Mouse (Mus musculus) 3T3-L1 (cell line): ENCODE results near the gene Acp4.
"Not testable (repeated sequence)": the region's sequence is repeated elsewhere in the genome, so short reads cannot be mapped to it uniquely, and the experiment has no call there.

Source experiments
- DNase-seq: peaks from one replicate; pipeline ENCODE4 v3.0.0-alpha.2; 2015; ENCODE audit warnings: low read depth, low spot score

Gene Acp4

DNA sequence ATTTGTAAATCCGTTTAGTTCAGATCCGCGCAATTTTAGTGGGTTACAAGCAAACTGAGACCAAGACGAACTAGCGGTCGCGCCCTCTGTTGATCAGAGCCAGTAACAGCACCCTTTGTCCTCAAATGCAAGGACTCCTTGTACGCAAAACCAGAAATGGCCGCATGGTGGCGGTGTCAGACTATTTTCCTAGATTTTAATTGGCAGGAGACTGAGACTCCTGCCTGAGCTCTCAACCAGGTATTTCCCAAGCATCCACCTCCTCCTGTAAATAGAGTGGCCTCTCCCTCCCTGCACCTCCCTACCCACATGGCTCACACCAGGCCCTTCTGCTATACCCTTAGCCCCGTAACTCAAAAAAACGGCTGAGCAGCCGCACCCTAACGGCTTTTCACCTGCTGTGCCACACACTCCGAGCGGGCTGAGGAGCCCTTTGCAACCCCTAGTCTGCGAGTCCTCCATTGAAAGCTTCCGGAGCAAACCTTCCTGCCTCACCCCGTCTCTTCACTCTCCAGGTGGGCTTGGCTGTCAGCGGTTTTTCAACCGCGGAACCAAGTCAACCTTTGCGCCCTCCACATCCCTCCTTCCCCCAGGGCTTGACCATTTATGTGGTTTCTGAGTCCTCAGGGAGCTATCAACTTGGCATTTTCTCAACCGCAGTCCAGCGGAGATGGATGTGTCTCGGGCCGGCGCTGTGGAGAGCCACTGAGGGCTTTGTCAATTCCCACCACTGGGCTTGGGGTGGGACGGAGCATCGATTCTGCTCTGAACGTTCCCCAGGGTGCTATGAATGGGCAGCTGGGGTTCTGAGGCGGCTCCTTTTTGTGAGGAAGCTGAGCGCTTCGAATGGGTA lies 5.8 kb upstream of the Acp4 start:
- peak; percentile 93 for DNase-seq

DNA sequence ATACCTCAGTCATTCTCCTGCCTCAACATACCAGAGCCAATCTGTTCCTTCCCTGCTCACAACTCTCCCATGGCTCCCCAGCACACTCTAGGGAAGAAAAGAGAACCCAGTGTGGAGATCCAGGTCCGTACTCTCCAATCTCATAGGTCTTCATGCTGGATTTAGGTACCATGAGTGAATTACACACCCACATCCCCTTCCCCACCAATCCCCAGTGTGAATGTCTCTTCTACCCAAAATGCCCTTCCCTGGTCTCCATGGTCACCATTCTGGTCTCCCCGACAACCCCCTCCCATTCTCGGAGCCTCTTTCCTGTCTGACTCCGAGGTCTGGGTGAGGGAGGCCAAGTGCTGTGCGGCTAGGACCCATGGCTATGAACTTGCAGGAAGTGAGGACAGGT lies 4.0 kb upstream of the Acp4 start, which contains the start of gene Gm15517:
Gm15517 (plus strand) TSS at position 301 of the 400 bp plus-strand sequence.
- no peak for DNase-seq

DNA sequence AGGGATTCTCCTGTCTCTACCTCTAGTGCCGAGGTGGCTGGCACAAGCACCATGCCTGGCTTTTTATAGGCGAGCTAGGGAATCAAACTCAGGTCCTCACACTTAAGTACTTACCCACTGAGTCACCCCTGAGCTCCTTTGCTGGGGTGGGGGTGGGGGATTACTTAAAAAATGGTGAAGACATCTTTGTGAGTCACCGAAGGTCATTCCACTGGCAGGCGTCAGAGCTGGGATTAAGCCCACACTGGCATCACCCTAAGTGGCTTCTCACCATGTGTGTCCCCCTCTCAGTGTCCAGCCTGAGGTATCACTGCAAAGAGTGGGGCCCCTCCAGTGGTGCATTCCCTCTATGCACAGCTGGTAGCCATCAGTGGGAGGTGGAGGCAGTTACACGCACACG lies 3.2 kb upstream of the Acp4 start:
- DNase-seq = peak; percentile 26

DNA sequence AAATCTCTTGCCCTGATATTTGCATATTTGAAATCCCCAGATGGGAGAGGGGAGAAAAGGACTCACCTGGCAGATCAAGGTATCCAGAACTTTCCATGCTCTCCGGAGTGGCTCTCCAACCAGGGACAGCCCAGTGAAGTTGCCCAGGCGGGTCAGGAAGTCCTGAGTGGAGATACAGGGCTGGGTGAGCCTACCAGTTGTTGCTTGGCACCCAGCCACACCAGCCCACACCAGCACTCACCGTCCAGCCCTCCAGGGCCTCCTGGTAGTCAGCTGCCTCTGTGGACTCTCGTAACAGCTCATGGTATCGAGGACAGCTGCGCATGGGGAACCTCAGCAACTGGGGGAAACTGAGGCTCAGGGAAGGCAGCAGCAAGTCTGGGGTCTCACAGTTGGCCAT lies 2.2 kb downstream of the Acp4 start:
- DNase-seq = no peak

DNA sequence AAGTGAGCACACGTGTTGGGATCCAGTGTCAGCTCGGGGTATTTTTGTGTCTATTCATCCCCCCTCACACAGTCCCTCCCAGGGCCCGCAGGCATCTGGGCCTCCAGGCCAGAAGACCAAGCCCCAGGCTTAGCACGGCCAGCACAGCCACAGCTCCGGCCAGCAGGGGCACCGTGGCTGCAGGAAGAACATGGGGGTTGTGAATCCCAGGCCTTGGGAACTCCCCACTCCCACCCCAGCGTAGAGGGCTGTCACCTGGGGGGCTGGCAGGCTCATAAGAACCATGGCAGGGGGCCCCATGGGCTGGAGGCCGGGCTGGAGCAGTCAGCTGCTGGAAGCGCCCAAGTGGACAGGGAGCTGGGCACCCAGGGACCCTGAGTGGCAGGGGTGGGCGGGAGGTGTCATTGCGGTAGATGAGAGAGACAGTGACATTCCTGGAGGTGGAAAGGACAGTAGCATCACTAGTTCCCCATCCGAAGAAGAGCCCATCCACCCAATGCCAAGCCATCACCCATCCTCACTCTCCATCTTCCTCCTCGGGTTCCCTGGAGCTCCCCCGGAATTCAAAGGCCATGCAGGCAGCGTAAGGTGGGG lies 4.1 kb downstream of the Acp4 start:
- DNase-seq = no peak

DNA sequence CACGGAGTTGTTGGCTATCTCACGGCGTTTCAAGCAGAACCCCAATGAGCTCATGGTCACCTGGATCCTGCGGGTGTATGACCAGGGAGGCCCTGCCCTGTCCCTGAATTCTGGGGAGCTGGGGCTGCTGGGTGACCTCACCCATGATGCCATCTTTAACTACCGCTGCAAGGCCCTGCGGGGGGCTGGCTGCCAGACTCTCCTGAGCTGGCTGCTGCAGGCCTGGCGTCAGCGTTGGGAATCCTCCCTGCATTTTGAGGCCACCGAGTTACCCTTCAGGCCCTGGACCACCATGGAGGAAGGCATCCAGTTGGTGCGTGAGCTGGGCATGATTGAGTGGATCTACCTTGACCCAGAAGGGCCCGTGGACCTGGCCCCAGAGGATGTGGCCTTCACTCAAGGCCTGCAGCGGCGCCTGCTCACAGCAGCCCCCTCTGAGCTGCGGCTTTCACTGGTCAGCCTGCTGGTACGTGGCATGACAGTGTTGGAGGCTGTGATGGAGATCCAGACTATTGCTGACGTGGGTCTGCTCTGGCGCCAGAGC lies 6.4 kb downstream of the Acp4 start:
- DNase-seq = not testable (repeated sequence)

DNA sequence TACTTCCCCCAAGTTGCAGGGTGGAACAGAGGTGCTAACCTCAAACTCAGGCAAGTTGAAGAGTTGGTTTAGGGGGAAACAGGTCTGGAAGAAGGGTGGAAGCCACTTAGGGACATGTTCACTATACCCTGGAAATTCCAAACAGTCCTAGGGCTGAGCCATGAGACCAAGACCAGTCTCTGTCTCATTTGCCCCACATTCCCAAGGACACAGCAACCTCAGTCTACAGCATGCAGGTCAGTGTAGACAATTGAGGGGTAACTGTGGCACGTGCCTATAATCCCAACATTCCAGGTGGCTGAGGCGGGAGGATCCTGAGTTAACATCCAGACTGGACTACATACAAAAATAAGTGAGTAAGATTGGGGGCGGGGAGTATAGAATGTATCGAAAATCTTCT lies 7.9 kb downstream of the Acp4 start:
- no peak for DNase-seq

DNA sequence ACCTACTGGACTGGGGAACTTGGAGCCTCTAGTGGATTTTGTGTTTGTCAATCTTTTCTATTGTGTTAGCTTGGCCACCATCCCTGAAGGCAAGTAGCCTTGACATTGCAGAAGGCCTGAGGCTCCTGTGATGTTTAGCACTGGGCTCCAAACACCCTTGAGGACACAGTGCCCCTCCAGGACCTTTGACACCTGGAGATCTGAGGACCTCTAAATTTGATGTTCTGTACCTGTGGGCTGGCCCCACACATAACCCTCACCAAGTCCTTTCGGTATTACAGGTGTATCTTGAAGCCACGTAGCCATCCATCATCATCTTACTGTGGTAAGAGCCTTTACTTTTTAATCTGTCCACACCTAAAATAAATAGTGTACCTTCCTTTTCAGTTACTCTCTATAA lies 9.2 kb downstream of the Acp4 start:
- DNase-seq = no peak

DNA sequence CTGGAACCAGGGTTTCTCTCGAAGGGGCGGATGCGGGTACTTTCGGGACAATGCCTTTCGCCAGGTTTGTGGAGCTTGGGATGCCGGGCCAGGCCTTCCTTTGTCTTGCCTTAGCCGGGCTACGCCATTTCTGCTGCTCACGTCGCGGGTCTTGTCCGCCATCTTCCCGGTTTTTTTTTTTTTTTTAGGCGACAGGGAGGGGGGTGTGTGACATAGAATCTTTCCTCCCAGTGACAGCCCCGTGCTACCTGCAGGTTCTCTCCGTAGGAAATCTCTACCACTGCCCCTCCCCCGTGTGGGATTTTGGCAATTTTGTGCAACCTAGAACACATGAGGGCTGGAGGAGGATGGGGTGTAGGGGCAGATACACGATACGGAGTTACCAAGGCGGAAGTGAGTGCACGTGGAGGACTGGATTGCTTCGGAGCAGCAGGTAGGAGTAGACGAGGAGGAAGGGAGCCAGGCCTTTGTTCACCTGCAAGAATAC lies 10.2 kb downstream of the Acp4 start:
- peak; percentile 51 for DNase-seq

DNA sequence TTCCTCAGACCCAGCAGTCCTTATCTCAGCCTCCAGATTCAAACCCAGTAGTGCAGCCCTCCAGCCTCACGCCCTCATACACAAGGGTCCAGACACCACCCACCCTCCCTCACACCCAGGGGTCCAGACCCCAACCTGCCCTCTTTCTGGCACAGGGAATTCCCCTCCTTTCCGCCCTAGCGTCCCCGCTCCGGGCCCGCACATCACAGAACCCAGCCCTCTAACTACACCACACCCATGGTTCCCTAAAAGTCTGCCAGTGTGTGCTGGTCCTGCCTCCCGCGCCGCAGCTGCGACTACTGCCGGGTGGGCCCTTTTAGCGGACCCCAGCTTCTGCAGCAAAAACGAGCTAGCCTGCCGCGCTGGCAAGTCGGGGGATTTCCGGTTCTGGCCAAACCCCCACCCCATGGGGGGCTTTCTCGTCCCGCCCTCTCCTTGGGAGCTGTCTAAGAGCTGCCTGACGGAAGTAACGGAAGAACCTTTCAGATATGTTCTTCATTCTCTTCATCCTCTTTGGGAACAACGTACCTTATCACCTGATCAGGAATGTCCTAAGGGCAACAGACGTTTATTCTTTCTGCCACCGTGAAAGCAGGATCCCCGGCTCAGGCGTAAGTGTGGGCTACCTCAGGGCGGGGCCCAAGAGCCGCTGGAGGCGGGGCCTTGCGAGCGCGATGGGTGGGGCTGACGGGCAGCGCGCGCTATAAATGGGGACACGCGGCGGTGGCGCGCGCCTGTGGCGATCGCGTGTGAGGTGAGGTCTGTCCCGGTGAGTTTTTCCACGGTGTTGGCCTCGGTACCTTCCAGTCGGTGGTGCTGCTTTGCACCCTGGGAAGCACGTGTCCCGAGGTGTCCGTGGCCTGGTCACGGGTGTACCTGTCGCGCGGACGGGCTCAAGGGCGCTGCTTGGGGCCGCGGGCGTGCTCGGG lies 10.9 kb downstream of the Acp4 start, which contains the start of the genes 1700028J19Rik and 2410002F23Rik:
1700028J19Rik (minus strand) TSS at position 641 of the 929 bp plus-strand sequence.
2410002F23Rik (plus strand) TSS at position 668 of the 929 bp plus-strand sequence.
- DNase-seq = peak; percentile 82

DNA sequence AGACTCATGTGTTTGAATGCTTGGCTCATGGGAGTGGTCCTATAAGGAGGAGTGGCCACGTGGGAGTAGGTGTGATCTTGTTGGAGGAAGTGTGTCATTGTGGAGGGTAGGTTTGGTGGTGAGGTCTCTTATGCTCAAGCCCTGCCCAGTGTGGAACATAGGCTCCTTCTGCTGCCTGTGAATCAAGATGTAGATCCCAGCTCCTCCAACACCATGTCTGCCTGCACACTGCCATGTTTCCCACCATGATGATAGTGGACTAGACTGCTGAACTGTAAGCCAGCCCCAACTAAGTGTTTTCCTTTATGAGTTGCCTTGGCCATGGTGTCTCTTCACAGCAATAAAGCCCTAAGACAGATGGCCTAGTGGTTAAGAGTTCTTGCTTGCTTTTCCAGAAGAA lies 13.1 kb downstream of the Acp4 start:
- DNase-seq = no peak

DNA sequence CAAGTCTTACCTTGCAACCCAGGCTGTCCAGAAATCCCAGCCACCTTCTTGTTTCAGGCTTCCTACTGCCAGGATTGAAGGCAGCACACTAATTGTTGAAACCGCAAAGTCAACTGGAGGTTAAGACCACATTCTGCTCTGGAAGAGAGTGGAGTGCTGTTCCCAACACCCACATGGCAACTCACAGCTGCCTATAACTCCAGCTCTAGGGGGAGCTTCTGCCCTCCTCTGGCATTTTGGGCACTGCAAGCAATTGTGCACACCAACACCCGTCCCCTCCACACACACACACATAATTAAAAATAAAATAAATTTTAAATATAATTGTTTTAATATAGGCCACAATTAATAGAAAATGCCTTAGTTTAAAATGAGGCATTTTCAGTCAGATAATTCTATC lies 16.0 kb downstream of the Acp4 start:
- DNase-seq = no peak

DNA sequence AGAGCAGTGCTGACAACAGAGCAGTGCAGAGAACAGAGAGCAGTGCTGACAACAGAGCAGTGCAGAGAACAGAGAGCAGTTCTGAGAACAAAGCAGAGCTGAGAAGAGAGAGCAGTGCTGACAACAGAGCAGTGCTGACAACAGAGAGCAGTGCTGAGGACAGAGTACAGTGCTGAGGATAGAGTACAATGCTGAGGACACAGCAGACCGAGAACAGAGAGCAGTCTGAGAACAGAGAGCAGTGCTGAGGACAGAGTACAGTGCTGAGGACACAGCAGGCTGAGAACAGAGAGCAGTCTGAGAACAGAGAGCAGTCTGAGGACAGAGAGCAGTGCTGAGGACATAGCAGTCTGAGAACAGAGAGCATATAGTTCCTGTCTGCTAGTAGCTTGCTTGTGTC lies 16.5 kb downstream of the Acp4 start:
- DNase-seq = no peak

DNA sequence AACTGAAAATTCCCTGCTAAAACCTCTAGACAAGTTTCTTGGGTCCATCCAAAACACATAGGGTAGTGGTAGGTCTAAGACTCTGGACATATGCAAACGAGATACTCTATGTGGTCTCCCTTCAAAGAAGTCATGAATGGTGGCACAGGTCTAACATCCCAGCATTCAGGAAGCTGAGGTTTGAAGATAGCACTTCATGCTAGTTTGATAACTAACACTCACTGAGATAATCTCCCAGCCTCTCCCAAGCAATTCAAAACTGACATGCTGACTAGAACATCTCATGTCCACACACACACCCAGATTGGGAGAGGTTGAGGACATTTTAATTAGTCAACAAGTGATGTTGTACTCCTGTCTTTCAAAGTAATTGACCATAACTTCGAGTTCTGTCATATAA lies 17.3 kb downstream of the Acp4 start:
- DNase-seq = no peak

DNA sequence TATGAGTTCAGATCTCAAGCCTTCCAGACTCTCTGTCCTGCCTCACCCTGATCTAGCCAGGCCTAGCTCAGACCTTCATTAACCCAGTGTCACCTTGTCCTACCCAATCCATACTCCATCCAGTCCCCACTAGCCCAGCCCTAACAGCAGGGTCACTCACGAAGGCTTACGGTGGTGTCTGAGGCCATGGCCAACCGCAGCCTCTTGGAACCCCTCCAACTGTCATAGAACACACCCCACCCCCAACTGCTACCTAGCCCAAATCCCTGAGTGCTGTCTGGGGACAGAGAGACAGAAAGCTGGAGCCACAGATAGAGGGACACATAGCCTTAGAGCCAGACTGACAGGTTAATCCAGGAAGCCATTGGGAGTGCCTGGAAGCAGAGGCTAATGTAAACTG lies 21.3 kb downstream of the Acp4 start, which contains the start of gene Gm36864:
Gm36864 (plus strand) TSS at position 269 of the 400 bp plus-strand sequence.
- no peak for DNase-seq

DNA sequence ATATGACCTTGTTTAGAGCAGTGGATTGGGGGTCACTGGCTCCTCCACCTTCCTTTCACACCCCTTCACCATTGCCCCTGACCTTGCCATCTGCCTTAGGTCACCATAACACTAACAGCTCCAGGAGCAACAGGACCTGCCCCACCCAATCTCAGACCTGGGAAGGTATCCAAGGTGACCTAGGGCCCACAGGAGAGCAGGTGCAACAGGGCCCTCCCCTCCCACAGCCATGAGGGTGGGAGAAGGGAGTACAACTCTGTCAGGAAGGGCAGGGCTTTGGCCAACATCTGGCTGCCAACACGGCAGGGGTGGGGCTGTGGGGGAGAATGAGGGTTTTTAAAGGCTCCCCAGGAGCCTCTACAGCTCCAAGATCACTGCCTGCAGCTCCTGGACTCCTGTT lies 32.1 kb downstream of the Acp4 start, which contains the start of gene Klk1:
Klk1 (plus strand) TSS at position 285 of the 400 bp plus-strand sequence.
- no peak for DNase-seq

DNA sequence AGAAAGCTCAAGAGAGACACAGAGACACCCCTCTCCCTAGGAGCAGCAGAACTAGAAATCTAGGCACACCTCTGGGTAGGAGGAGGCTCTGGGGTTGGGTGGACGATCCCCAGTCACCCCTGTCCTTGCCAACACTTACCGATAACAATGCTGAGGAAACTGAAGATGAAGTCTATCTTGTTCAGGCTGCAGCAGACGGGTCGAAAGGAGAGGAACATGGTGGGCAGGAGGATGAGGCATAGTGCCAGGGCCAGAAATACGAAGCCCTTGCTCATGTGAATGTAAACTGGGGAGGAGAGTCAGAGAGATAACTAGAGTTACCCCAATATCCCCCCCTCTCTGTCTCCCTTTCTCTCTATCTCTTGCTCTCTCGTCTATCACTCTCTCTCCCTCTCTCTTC lies 34.8 kb downstream of the Acp4 start:
- not testable (repeated sequence) for DNase-seq

DNA sequence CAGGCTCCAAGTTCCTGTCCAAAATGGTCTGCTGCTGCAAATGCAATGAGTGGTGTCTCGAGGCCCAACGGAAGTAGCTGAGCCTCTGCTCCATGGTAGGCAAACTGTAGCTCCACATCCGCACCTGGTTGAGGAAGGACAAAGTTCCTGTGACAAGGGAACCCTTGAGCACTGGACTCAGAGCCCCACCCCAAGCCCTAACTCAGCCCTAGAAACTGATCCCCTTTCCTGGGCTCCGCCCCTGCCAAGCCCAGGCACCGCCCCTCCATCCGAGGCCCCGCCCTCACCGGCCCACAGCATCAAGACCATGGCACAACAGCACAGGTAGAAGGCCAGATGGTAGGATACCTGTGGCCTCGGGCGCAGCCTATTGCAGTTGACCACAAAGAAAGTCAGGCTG lies 35.6 kb downstream of the Acp4 start:
- not testable (repeated sequence) for DNase-seq

DNA sequence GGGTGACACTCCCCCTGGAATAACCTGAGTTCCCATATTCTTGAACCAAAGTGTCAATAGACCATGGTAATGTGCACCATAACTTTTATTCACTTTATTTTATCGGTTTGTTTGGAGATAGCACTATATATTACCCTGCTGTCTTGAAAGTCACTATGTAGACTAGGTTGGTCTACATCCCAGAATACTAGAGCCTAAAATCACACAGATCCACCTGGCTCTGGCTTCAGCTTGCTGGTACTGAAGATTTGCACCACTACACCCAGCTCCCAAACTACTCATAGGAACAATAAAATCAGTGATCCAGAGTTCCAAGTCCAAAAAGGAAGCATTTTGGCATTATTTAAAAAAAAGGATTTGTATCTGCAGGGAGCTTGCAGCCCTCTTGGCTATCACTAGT lies 41.5 kb downstream of the Acp4 start, which contains the start of gene Klk1b5:
Klk1b5 (plus strand) TSS at position 301 of the 400 bp plus-strand sequence.
- no peak for DNase-seq

DNA sequence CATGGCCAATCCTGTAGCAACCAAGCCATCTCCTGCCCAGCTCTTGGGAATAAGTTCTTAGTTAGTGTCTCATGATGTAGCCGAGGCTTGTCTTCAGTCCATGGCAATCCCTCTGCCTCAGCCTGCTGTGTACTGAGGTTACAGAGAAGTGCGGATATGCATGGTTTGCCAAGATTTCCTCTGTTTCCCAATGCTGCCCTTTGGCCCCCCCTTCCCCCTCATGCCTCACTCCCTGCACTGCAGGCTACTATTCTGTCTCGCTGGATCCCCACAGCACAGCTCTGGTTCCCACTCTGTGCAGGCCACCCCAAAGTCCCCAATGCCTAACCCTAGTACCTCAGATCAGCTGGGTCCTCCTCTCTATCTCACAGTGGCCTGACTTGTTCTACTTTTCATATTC lies 48.9 kb downstream of the Acp4 start:
- DNase-seq = no peak

DNA sequence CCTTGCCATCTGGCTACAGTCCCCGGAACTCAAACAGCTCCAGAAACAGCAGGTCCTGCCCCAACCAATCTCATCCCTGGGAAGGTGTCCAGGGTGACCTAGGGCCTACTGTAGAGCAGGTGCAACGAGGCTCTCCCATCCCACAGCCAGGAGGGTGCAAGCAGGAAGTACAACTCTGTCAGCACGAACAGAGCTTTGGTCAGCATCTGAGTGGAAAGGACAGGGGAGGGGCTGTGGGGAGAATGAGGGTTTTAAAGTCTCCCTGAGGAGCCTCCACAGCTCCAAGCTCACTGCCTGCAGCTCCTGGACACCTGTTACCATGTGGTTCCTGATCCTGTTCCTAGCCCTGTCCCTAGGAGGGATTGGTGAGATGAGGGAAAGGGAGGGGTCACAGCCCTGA lies 50.0 kb downstream of the Acp4 start, which contains the start of gene Klk1b4:
Klk1b4 (plus strand) TSS at position 301 of the 400 bp plus-strand sequence.
- not testable (repeated sequence) for DNase-seq
